Mouse (Mus musculus) neural tube, embryonic 10.5 days (tissue): Measurements from ENCODE around the gene 1810010D01Rik.

Experiments used
- DNase-seq: peaks from one replicate; pipeline ENCODE4 v3.0.0-alpha.2; 2017; ENCODE audit warnings: low spot score; ENCODE audit errors: extremely low spot score

1810010D01Rik gene

DNA sequence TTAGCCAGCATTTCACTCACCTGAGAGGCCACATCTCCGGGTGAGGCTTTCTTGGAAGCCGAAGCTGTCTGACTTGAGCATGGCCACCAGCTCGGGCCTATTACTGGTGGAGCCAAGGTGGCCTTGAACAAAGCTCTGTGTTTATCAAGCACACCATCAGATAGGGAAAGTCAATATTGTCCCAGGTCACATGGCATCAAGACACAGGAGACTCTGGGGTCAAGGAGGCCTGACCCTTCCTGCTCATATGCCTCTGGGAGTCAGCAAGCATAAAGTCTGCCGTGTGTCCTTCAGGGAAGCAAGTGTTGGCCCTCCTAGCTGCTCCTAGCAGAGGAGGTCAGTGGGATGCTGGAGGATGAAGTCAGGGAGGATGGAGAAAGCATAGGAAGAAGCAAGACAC lies at the start of gene 1810010D01Rik:
TSS of gene 1810010D01Rik (minus strand) at position 114 of the 400 bp plus-strand sequence.
- DNase-seq: no peak

- DNase-seq: no peak
Observed at GRCm38 (mm10) chr7:145256092-145256491, 48.2 kb upstream of the 1810010D01Rik start.

DNA sequence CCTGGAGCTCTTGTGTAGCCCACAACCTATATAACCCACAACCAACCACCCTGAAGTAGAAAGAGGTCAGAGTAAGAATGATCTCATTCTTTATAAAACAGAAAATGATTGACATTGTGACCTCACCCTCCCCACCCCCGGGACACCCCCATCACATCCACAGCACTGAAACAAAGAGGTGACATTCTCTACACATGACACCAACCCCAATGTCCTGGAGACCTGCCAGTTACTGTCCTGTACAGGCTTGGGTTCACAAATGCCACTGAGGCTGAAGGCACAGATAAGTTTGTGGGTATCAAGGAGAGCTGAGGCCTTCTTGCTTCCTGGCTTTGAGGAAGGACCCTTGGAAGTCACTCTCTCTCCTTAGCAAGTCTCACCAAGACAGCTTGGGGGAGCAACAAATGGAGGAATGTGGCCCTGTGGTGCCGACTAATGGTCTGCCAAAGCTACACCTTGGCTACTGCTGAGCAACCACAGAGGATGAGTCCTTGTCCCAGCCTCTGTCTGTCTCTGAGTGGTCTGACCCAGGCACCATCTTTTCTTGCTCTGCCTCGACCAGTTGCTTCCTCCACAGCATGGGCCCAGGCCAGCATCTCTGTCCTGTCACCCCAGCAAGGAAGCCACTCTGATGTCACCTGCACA lies 46.2 kb upstream of the 1810010D01Rik start:
- no peak for DNase-seq

DNA sequence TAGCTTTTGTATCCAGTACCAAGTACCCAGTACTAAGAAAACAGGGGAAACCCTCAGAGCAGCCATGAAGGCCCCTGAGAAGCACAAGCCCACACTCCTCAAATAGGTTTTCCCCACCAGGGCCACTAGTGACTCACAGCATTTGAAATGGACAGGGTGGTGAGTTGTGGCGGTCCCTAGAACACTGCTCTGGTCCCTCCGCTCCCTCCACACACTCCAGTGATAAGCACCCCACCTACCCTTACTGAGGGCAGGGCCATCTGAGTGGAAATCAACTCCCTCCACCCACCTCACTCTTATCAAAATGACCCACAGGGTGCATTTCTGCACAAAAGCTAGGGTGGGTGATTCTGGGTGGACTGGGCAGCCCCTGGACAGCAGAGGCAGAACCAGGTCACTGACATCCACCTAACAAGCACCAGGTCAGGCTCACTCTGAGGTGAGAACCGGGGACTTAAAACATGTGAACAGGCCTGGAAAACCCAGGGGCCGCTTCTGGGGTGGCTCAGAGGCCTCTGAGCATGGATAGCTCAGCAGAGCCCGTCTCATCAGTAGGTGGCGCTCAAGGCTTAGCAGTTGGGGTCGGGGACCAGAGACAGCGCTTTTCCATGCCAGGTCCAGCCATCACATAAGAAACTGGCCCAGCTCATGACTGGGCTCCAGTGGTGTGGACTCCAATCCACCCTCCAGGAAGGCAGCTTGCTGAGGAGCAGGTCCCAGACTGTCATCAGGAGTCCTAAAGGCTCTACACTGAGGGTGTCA lies 45.0 kb upstream of the 1810010D01Rik start:
- peak; percentile 82 for DNase-seq

DNA sequence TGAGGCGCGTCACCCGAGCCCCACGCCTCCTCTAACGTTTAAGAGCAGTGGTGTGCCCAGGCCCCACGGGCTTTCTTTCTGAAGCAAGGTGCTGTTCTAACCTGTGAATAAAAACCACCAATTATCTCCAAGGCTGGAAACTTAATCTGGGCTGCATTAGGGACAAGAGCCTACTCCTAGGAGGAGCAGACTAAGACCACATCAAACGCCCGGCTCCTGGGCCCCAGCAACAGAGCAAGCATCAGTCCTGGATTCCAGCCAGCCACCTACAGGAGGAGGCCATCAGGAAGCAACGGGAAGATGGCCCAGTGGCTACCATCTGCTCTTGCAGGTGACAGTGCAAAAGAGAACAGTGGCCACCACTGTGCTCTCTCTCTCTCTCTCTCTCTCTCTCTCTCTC lies 42.3 kb upstream of the 1810010D01Rik start:
- no peak for DNase-seq

- no peak for DNase-seq
Observed at GRCm38 (mm10) chr7:145248911-145249310, 41.0 kb upstream of the 1810010D01Rik start.

DNA sequence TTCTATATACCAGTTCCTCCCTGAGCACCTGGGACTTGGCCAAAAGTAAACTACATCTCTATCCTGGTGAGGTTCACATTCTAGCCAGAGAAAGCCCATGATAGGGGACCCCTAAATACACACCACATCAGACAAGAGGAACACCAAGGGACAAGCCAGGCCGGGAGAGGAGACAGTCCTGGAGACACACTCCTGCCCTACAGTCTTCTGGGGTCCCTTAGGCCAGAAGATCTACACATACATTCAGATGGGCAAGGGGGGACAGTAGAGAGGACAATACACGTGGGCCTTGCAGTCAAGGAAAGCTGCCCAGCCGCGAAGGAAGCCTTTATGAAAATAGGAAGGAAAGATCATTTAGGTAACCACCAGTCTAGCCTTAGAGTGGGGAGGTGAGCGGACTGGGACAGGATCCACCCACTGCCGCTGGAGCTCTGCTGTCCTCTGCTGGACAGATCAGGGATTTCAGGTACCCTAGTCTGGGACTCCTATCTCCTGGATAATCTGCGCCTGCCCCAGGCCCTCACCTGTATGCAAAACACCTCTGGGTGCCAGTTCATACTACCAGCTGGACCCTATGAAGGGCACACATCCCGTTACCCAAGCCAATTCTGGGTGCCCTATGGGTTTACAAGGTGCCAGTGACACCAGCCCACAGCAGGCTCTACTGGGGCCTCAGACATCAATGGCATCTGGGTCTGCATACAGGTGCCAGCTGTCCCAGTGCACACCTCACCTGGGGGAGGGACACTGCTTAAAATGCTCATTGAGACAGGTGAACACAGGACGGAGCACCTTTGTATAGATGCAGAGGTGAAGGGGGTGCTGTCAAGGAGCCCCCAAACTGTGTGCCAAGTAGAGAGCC lies 35.2 kb upstream of the 1810010D01Rik start:
- peak; percentile 87 for DNase-seq

- no peak for DNase-seq
Observed at GRCm38 (mm10) chr7:145242028-145242427, 34.1 kb upstream of the 1810010D01Rik start.

- DNase-seq: no peak
Observed at GRCm38 (mm10) chr7:145240929-145241328, 33.0 kb upstream of the 1810010D01Rik start.

- DNase-seq: no peak
Observed at GRCm38 (mm10) chr7:145239736-145240505, 32.0 kb upstream of the 1810010D01Rik start.

GRCm38 (mm10) chr7:145239145-145239544 lies 31.2 kb upstream of the 1810010D01Rik start:
- no peak for DNase-seq

GRCm38 (mm10) chr7:145234841-145235790 lies 27.2 kb upstream of the 1810010D01Rik start:
- no peak for DNase-seq

- DNase-seq: no peak
Observed at GRCm38 (mm10) chr7:145231659-145232058, 23.7 kb upstream of the 1810010D01Rik start.

DNA sequence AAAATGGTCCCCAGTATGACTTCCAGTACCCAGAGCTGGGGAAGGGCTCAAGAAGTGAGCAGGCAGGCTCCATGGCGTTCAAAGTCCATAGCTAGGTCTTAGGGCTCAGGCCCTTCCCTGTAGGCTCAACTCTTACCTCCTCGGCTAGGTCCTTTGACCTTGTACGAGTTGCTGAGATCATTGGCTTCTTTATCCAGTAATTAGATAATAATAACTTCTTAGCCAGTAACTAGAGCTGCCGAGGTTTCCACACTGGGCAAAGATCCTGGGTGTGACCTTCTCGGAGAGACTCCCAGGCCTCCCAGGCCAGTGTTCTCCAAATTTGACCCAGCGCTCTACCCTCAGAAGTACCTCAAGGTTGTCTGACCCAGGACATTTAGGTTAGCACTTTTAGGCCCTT lies 18.7 kb upstream of the 1810010D01Rik start:
- no peak for DNase-seq

- DNase-seq: no peak
Observed at GRCm38 (mm10) chr7:145225626-145226025, 17.7 kb upstream of the 1810010D01Rik start.

GRCm38 (mm10) chr7:145221841-145222689 lies 14.1 kb upstream of the 1810010D01Rik start:
- DNase-seq: peak; percentile 26

GRCm38 (mm10) chr7:145221346-145221745 lies 13.4 kb upstream of the 1810010D01Rik start:
- no peak for DNase-seq

DNA sequence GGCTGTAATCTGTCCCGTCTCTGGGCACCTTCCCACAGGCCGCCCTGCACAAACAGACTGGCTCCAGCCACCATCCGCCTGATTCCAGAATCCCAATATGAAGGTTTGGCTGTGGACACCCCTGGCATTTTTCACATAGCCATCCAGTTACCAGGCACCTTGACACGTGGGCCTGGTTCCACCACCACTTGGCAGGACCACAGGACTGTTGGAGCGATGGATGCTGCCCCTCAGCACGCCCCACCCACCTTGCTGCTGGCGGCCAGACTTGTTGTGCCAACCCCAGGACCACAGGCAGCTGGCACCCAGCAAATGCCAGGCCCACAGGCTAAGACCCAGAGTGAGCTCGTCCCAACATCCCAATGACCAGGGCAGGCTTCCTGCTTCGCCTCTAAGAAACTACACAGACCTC lies 11.5 kb upstream of the 1810010D01Rik start:
- no peak for DNase-seq

- no peak for DNase-seq
Observed at GRCm38 (mm10) chr7:145216591-145216990, 8.7 kb upstream of the 1810010D01Rik start.
